Mouse (Mus musculus) ovary, adult 18-20 months (tissue): ENCODE results near the gene Dab2ip.

Source experiments
- DNase-seq: peaks from one replicate; pipeline ENCODE4 v3.0.0; 2022; ENCODE audit warnings: low spot score, mixed read lengths

The Dab2ip gene

GRCm38 (mm10) chr2:35622261-35623103 is 64.4 kb downstream of the Dab2ip start:
- no peak for DNase-seq

GRCm38 (mm10) chr2:35623104-35623377 is 65.0 kb downstream of the Dab2ip start:
- DNase-seq = no peak

GRCm38 (mm10) chr2:35623431-35624148 is 65.5 kb downstream of the Dab2ip start:
- no peak for DNase-seq

GRCm38 (mm10) chr2:35624380-35625006 is 66.4 kb downstream of the Dab2ip start:
- no peak for DNase-seq

- DNase-seq = no peak
Measured at GRCm38 (mm10) chr2:35625007-35625380, 66.9 kb downstream of the Dab2ip start.

GRCm38 (mm10) chr2:35625526-35625925 is 67.5 kb downstream of the Dab2ip start:
- no peak for DNase-seq

GRCm38 (mm10) chr2:35626181-35626727 is 68.2 kb downstream of the Dab2ip start:
- DNase-seq = no peak

GRCm38 (mm10) chr2:35627298-35627898 is 69.3 kb downstream of the Dab2ip start:
- no peak for DNase-seq

GRCm38 (mm10) chr2:35628052-35628451 is 70.0 kb downstream of the Dab2ip start:
- DNase-seq = no peak

GRCm38 (mm10) chr2:35628656-35629055 is 70.6 kb downstream of the Dab2ip start:
- no peak for DNase-seq

GRCm38 (mm10) chr2:35629126-35629525 is 71.1 kb downstream of the Dab2ip start:
- DNase-seq = no peak

GRCm38 (mm10) chr2:35633392-35633791 is 75.3 kb downstream of the Dab2ip start:
- DNase-seq = no peak

- DNase-seq = no peak
Measured at GRCm38 (mm10) chr2:35634963-35635362, 76.9 kb downstream of the Dab2ip start.

GRCm38 (mm10) chr2:35635541-35635940 is 77.5 kb downstream of the Dab2ip start:
- DNase-seq = no peak

- no peak for DNase-seq
Measured at GRCm38 (mm10) chr2:35637880-35638535, 79.9 kb downstream of the Dab2ip start.

- DNase-seq = no peak
Measured at GRCm38 (mm10) chr2:35639799-35640198, 81.7 kb downstream of the Dab2ip start.

- DNase-seq = peak; percentile 47
Measured at GRCm38 (mm10) chr2:35640576-35640975, 82.5 kb downstream of the Dab2ip start.

- DNase-seq = no peak
Measured at GRCm38 (mm10) chr2:35642224-35642623, 84.2 kb downstream of the Dab2ip start.

- DNase-seq = no peak
Measured at GRCm38 (mm10) chr2:35646553-35646952, 88.5 kb downstream of the Dab2ip start.

GRCm38 (mm10) chr2:35649708-35650107 is 91.6 kb downstream of the Dab2ip start:
- DNase-seq = peak; percentile 51

- DNase-seq = no peak
Measured at GRCm38 (mm10) chr2:35651297-35651731, 93.2 kb downstream of the Dab2ip start.

- no peak for DNase-seq
Measured at GRCm38 (mm10) chr2:35652984-35653383, 94.9 kb downstream of the Dab2ip start.
